Mouse (Mus musculus) CH12.LX (cell line): ENCODE measurements around the gene Pdzd2. TPM values are rescaled to one million over a fixed set of nuclear protein-coding genes. Genes with fewer than 3 reads are reported as not detected.

Source experiments
- DNase-seq: peaks from one replicate; pipeline ENCODE4 v3.0.0-alpha.2; 2013; ENCODE audit errors: extremely low read depth
- H3K27ac ChIP-seq: 2 replicates; pipeline ENCODE4 v1.5.1; 2012; ENCODE audit warnings: low read depth, mild to moderate bottlenecking, control low read depth, moderate library complexity; ENCODE audit not compliant: insufficient read depth
- H3K27me3 ChIP-seq: replicated peaks from 2 replicates; pipeline ENCODE3; 2012; ENCODE audit warnings: inconsistent platforms
- H3K36me3 ChIP-seq, 2 experiments: replicated peaks in 1 of 2; 2 replicates each; pipeline versions ENCODE3 to v1.6.1; 2012; ENCODE audit warnings: inconsistent platforms in 1 of 2, low read length in 1 of 2, mild to moderate bottlenecking in 1 of 2, mixed read lengths in 1 of 2, moderate library complexity in 1 of 2; ENCODE audit not compliant: control insufficient read depth in 1 of 2, insufficient read depth in 1 of 2
- H3K4me1 ChIP-seq, 2 experiments: 2 replicates each; pipeline ENCODE4 v1.6.1; 2012; ENCODE audit warnings: inconsistent platforms in 1 of 2, moderate library complexity in 1 of 2; ENCODE audit not compliant: insufficient read depth in 2 of 2, control insufficient read depth in 1 of 2
- H3K4me2 ChIP-seq: 2 replicates; pipeline ENCODE4 v1.6.1; 2012; ENCODE audit warnings: low read depth, mild to moderate bottlenecking, control low read depth; ENCODE audit not compliant: poor library complexity, insufficient read depth, severe bottlenecking
- H3K4me3 ChIP-seq, 3 experiments: fragments of 150-350 bp in 1 of 3; sonication (generic) in 1 of 3; replicated peaks in 1 of 3; 2 replicates each; pipeline versions ENCODE3 to v1.5.1; 2011 to 2012; ENCODE audit warnings: low read depth in 2 of 3, low read length in 2 of 3, mild to moderate bottlenecking in 2 of 3, moderate library complexity in 2 of 3, control low read depth in 1 of 3, improper control_type of control experiment in 1 of 3, inconsistent platforms in 1 of 3, mixed read lengths in 1 of 3; ENCODE audit not compliant: poor library complexity in 1 of 3
- H3K79me2 ChIP-seq: replicated peaks from 2 replicates; pipeline ENCODE4 v1.6.1; 2012; ENCODE audit warnings: mild to moderate bottlenecking, moderate library complexity; ENCODE audit not compliant: control insufficient read depth, poor library complexity, insufficient read depth, severe bottlenecking; ENCODE audit errors: extremely low read depth
- H3K9ac ChIP-seq: 2 replicates; pipeline ENCODE4 v1.6.1; 2012; ENCODE audit warnings: low read depth, mild to moderate bottlenecking, control low read depth, moderate library complexity; ENCODE audit not compliant: insufficient read depth
- H3K9me3 ChIP-seq: replicated peaks from 2 replicates; pipeline ENCODE3; 2012; ENCODE audit warnings: low read length, inconsistent platforms, mixed read lengths
- GABPA ChIP-seq: IDR thresholded peaks from 2 replicates; pipeline ENCODE4 v1.6.1; 2012; ENCODE audit warnings: low read depth, low read length, improper control_type of control experiment, inconsistent platforms; ENCODE audit not compliant: insufficient replicate concordance
- JUN ChIP-seq: IDR thresholded peaks from 2 replicates; pipeline ENCODE4 v1.6.1; 2011; ENCODE audit warnings: low read depth, mild to moderate bottlenecking, low read length, improper control_type of control experiment, moderate library complexity; ENCODE audit not compliant: insufficient read depth
- JUND ChIP-seq: conservative IDR thresholded peaks from 2 replicates; pipeline ENCODE4 v1.6.1; 2011; ENCODE audit warnings: low read depth, low read length, improper control_type of control experiment
- KAT2A ChIP-seq: IDR thresholded peaks from 2 replicates; pipeline ENCODE4 v1.6.1; 2012; ENCODE audit warnings: low read length, improper control_type of control experiment, inconsistent platforms; ENCODE audit not compliant: insufficient replicate concordance
- PAX5 ChIP-seq: IDR thresholded peaks from 2 replicates; pipeline ENCODE4 v1.6.1; 2012; ENCODE audit warnings: low read length, inconsistent platforms, mixed read lengths
- RAD21 ChIP-seq: IDR thresholded peaks from 2 replicates; pipeline ENCODE4 v1.6.1; 2011; ENCODE audit warnings: low read depth, mild to moderate bottlenecking, low read length, improper control_type of control experiment, moderate library complexity
- SIN3A ChIP-seq: IDR thresholded peaks from 2 replicates; pipeline ENCODE4 v1.6.1; 2012; ENCODE audit warnings: low read length, improper control_type of control experiment, inconsistent platforms
- SMC3 ChIP-seq: IDR thresholded peaks from 2 replicates; pipeline ENCODE4 v1.6.1; 2011; ENCODE audit warnings: low read depth, low read length, improper control_type of control experiment
- TBP ChIP-seq: conservative IDR thresholded peaks from 2 replicates; pipeline ENCODE4 v1.6.1; 2011; ENCODE audit warnings: low read depth, low read length, improper control_type of control experiment
- USF2 ChIP-seq: conservative IDR thresholded peaks from 2 replicates; pipeline ENCODE4 v1.6.1; 2011; ENCODE audit warnings: low read depth, low read length, improper control_type of control experiment
- ZC3H11A ChIP-seq: IDR thresholded peaks from 2 replicates; pipeline ENCODE4 v1.6.1; 2012; ENCODE audit warnings: low read depth, mild to moderate bottlenecking, inconsistent platforms, low read length, improper control_type of control experiment
- dilution Hi-C: fragments of 300-500 bp; cut with MboI; formaldehyde crosslinking; loops from 2 replicates; pipeline ENCODE4 v1.14.3; 2020; ENCODE audit warnings: low sequenced_read_pairs; ENCODE audit not compliant: extremely low pct_unique_long_range_greater_than_20kb, extremely low pct_ligation_motif_present
- in situ Hi-C: fragments of 300-500 bp; cut with MboI; formaldehyde crosslinking; loops from 3 replicates; pipeline ENCODE4 v1.14.3; 2019; ENCODE audit warnings: low sequenced_read_pairs, low pct_ligation_motif_present, low pct_unique_long_range_greater_than_20kb, mixed read lengths
- polyA plus RNA-seq: library from polyadenylated mRNA; unstranded; fragments of >175 nt; gene quantifications from 2 replicates; pipeline ENCODE4 v1.2.1, GENCODE M21; 2012; ENCODE audit warnings: low read depth; ENCODE audit not compliant: insufficient read length
- total RNA-seq, 2 experiments: library from RNA; depleted of rRNA; stranded (reverse); fragments of 300-350 nt in 1 of 2; fragments of >200 nt in 1 of 2; gene quantifications; 2 replicates each; pipeline ENCODE4 v1.2.3; 2012 to 2014

Pdzd2 gene
- total and polyA plus RNA-seq, 3 experiments, result 0.04 to 0.24 (median 0.17) TPM

- Histone ChIP-seq H3K9ac (no peak overlapping the region), H3K79me2 (peaks cover 69% of the 10 kb centered on the region), H3K4me3 (no peak overlapping the region), H3K9me3 (no peaks in the 10 kb centered on the region), H3K36me3 (peaks cover 7 to 39% of the 10 kb centered on the region in 2 experiments), H3K27ac (no peak overlapping the region), H3K27me3 (peaks cover 10% of the 10 kb centered on the region), H3K4me2 (no peak overlapping the region), H3K4me1 (peaks cover 6 to 49% of the 10 kb centered on the region in 2 experiments; a peak in 3 of 4 replicates)
- DNase-seq, result no peak
- dilution Hi-C loops, result no loop called here
- in situ Hi-C loops, result no loop called here
- TF ChIP-seq SMC3 (no peak), SIN3A (0 out of 2 replicates have a peak, but pooled peaks have one; percentile 8), PAX5 (no peak), KAT2A (no peak), JUN (no peak)
These were observed 415.4 kb downstream of the Pdzd2 start for GRCm38 (mm10) chr15:12324326-12324725.

- H3K4me2 ChIP-seq, result peak overlapping the region; percentile 98
- in situ Hi-C loops (no loop called here), dilution Hi-C loops (no loop called here)
- H3K4me3 ChIP-seq, result peak overlapping the region; percentile 64 to 100 (median 96)
- peaks cover 19% of the 10 kb centered on the region for H3K27me3 ChIP-seq
- peaks cover 6 to 42% of the 10 kb centered on the region in 2 experiments; a peak in 3 of 4 replicates for H3K4me1 ChIP-seq
- H3K27ac ChIP-seq, result no peak overlapping the region
- H3K9ac ChIP-seq, result peak overlapping the region; percentile 97
- TF ChIP-seq PAX5 (no peak), JUND (no peak), KAT2A (0 out of 2 replicates have a peak, but pooled peaks have one; percentile 1)
- DNase-seq, result peak; percentile 28
- H3K9me3 ChIP-seq, result no peaks in the 10 kb centered on the region
- H3K79me2 ChIP-seq, result peaks cover 57% of the 10 kb centered on the region
- peaks cover 7 to 29% of the 10 kb centered on the region in 2 experiments for H3K36me3 ChIP-seq
These were observed 416.9 kb downstream of the Pdzd2 start for GRCm38 (mm10) chr15:12322676-12323402.

- in situ Hi-C loops (no loop called here), dilution Hi-C loops (no loop called here)
- peak within 1 kb of the TSS; percentile 69 for H3K27ac ChIP-seq
- H3K27me3 ChIP-seq, result peaks cover 21% of the 10 kb centered on the region
- no peaks in the 10 kb centered on the region for H3K9me3 ChIP-seq
- H3K9ac ChIP-seq, result peak within 1 kb of the TSS; percentile 97
- DNase-seq, result peak; percentile 52
- peak within 1 kb of the TSS; percentile 75 to 100 (median 96) for H3K4me3 ChIP-seq
- peaks cover 4 to 22% of the 10 kb centered on the region in 2 experiments for H3K36me3 ChIP-seq
- H3K79me2 ChIP-seq, result peaks cover 50% of the 10 kb centered on the region
- peaks cover 6 to 35% of the 10 kb centered on the region in 2 experiments; a peak in 3 of 4 replicates for H3K4me1 ChIP-seq
- H3K4me2 ChIP-seq, result peak within 1 kb of the TSS; percentile 98
- TF ChIP-seq KAT2A (0 out of 2 replicates have a peak, but pooled peaks have one; percentile 10), GABPA (no peak), ZC3H11A (no peak), TBP (no peak), RAD21 (no peak), USF2 (no peak)
These were observed 417.7 kb downstream of the Pdzd2 start, which contains the start of gene 1810049J17Rik for GRCm38 (mm10) chr15:12321788-12322621. TSS of gene 1810049J17Rik (minus strand) at chr15:12321899.
